Mouse (Mus musculus): ENCODE results near the gene Tm6sf2. TPM values are rescaled to one million over a fixed set of nuclear protein-coding genes. Genes with fewer than 3 reads are reported as not detected.

The Tm6sf2 gene
- polyA plus RNA-seq, 1 experiment = 0.34 TPM

DNA sequence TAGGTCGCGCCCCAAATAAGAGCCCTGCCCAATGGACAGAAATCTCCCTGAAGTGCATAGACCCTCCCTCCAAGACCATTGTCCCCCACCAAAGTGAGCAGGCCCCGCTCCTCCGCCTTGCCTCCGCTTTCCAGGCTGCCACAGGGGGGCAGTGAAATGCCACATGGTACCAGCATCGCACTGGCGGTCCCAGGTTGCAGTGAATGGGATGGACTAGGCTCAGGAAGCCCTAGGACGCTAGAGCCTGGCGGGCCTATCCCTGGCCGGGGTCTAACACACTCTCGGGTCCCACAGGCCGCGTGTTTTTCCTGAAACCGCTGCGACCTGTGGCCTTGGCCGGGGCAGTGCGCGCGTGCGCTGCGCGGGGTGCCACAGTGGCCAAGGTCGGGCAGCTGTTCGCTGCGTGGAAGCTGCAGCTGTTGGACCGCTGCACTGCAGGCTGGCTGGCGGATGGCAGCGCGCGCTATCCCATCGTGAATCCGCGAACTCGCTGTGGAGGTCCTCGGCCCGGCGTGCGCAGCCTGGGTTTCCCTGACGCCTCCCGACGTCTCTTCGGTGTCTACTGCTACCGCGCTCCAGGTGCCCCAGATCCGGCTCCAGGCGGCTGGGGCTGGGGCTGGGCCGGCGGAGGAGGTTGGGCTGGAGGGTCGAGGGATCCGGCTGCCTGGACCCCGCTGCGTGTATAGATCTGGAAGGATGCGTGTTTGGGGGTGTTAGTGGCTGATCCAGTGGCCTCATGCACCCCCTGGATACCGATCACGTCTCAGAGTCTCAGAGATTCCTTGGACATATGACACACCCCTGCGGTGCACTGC lies 15.3 kb downstream of the Tm6sf2 start:
- H3K27me3 ChIP-seq (replicated peaks) = peaks cover 93% of the 10 kb centered on the region
- peak overlapping the region; percentile 81 for H3K4me3 ChIP-seq (replicated peaks)
- H3K4me1 ChIP-seq = peaks cover 35% of the 10 kb centered on the region
- TF ChIP-seq FLI1 (IDR thresholded peaks at IDR 0.05; ENCODE audit: low read length) (no peak), GATA1 (IDR thresholded peaks at IDR 0.05; ENCODE audit: borderline replicate concordance, low read length) (no peak)
- H3K36me3 ChIP-seq (replicated peaks; ENCODE audit: low read length) = no peaks in the 10 kb centered on the region
- peaks cover 5% of the 10 kb centered on the region for H3K9me3 ChIP-seq

DNA sequence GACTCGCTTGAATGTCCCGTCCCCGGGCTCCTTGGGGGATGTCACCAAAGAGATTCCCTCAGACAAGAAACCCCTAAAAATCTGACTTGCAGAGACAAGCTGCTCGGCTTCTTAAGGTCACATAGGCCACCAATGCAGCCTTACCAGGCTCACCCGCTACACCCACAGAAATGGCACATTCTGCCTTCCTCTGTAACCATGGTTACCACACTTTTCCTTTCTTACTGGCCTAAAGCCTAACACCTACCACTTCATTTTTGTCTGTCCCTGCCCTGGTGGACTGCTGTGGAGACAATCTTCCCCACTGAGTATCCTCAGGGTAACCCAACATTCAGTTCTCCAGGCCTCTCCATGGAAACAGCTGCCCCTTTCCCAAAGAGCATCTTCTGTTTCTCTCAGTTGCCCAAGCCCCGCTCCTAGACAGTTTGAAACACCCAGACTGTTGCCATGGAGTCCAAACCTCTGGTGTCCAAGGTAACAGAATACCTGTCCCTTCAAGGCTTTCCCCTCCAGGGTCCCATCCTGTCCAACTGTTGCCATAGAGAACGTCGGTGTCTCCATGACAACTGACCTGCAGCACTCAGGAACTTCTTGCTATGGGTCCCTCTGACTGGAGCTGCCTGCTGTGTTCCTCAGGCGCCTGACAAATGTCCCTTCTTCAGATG lies 16.7 kb downstream of the Tm6sf2 start:
- Histone ChIP-seq H3K4me1 (peaks cover 21% of the 10 kb centered on the region), H3K27me3 (replicated peaks) (peaks cover 92% of the 10 kb centered on the region), H3K4me3 (replicated peaks) (no peak overlapping the region), H3K9me3 (peaks cover 5% of the 10 kb centered on the region), H3K36me3 (replicated peaks; ENCODE audit: low read length) (no peaks in the 10 kb centered on the region)
- TF ChIP-seq GATA1 (IDR thresholded peaks at IDR 0.05; ENCODE audit: borderline replicate concordance, low read length) (no peak), FLI1 (IDR thresholded peaks at IDR 0.05; ENCODE audit: low read length) (no peak)

- Histone ChIP-seq H3K4me3 (replicated peaks) (no peak overlapping the region), H3K36me3 (replicated peaks; ENCODE audit: low read length) (no peaks in the 10 kb centered on the region), H3K4me1 (peaks cover 7% of the 10 kb centered on the region), H3K9me3 (no peaks in the 10 kb centered on the region; the same call in 1 of the 2 replicates), H3K27me3 (replicated peaks) (peaks cover 85% of the 10 kb centered on the region)
- TF ChIP-seq FLI1 (IDR thresholded peaks at IDR 0.05; ENCODE audit: low read length) = no peak
- no peak for TF ChIP-seq GATA1 (IDR thresholded peaks at IDR 0.05; ENCODE audit: borderline replicate concordance, low read length)
Measured at GRCm38 (mm10) chr8:70092786-70093185, 20.1 kb downstream of the Tm6sf2 start.

GRCm38 (mm10) chr8:70099276-70099675 lies 26.6 kb downstream of the Tm6sf2 start:
- TF ChIP-seq GATA1 (IDR thresholded peaks at IDR 0.05; ENCODE audit: borderline replicate concordance, low read length) = no peak
- TF ChIP-seq FLI1 (IDR thresholded peaks at IDR 0.05; ENCODE audit: low read length) = no peak
- Histone ChIP-seq H3K4me1 (peaks cover 1% of the 10 kb centered on the region; the same call in 1 of the 2 replicates), H3K27me3 (replicated peaks) (peaks cover 68% of the 10 kb centered on the region), H3K4me3 (replicated peaks) (no peak overlapping the region), H3K36me3 (replicated peaks; ENCODE audit: low read length) (no peaks in the 10 kb centered on the region), H3K9me3 (no peaks in the 10 kb centered on the region)

- Histone ChIP-seq H3K27me3 (replicated peaks) (peaks cover 72% of the 10 kb centered on the region), H3K9me3 (no peaks in the 10 kb centered on the region), H3K4me3 (replicated peaks) (no peak overlapping the region), H3K4me1 (peaks cover 6% of the 10 kb centered on the region; the same call in 1 of the 2 replicates), H3K36me3 (replicated peaks; ENCODE audit: low read length) (no peaks in the 10 kb centered on the region)
- TF ChIP-seq FLI1 (IDR thresholded peaks at IDR 0.05; ENCODE audit: low read length) = no peak
- no peak for TF ChIP-seq GATA1 (IDR thresholded peaks at IDR 0.05; ENCODE audit: borderline replicate concordance, low read length)
Measured at GRCm38 (mm10) chr8:70100241-70100640, 27.5 kb downstream of the Tm6sf2 start.

DNA sequence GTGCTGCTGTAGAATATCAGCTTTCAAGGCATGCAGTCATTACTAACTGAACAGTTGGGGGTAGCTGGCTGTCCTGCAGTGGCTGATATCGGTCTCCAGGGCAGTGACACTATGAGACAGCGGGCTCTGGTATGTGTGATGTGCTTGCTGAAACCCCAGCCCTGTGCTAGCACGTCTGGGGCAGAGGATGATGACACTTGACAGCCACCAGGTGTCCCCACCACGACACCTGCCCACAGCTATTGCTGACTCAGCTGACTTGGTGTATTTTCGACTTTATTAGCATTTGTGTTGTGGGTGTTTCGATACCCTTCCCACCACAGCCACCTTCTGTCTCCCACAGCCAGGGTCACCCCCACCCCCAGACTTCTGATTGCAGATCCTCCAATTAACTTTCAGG lies 31.8 kb downstream of the Tm6sf2 start:
- Histone ChIP-seq H3K9me3 (no peaks in the 10 kb centered on the region), H3K4me1 (peaks cover 6% of the 10 kb centered on the region; the same call in 1 of the 2 replicates), H3K36me3 (replicated peaks; ENCODE audit: low read length) (no peaks in the 10 kb centered on the region)

GRCm38 (mm10) chr8:70104922-70105321 lies 32.2 kb downstream of the Tm6sf2 start:
- Histone ChIP-seq H3K4me1 (peaks cover 6% of the 10 kb centered on the region; the same call in 1 of the 2 replicates), H3K27me3 (replicated peaks) (peaks cover 79% of the 10 kb centered on the region)
- TF ChIP-seq GATA1 (IDR thresholded peaks at IDR 0.05; ENCODE audit: borderline replicate concordance, low read length) = no peak
- no peak for TF ChIP-seq FLI1 (IDR thresholded peaks at IDR 0.05; ENCODE audit: low read length)

More for the DNA sequence above, 31.8 kb downstream of the Tm6sf2 start:
- TF ChIP-seq GATA1 (IDR thresholded peaks at IDR 0.05; ENCODE audit: borderline replicate concordance, low read length) (no peak), FLI1 (IDR thresholded peaks at IDR 0.05; ENCODE audit: low read length) (no peak)
- Histone ChIP-seq H3K4me3 (replicated peaks) (no peak overlapping the region), H3K27me3 (replicated peaks) (peaks cover 76% of the 10 kb centered on the region)

DNA sequence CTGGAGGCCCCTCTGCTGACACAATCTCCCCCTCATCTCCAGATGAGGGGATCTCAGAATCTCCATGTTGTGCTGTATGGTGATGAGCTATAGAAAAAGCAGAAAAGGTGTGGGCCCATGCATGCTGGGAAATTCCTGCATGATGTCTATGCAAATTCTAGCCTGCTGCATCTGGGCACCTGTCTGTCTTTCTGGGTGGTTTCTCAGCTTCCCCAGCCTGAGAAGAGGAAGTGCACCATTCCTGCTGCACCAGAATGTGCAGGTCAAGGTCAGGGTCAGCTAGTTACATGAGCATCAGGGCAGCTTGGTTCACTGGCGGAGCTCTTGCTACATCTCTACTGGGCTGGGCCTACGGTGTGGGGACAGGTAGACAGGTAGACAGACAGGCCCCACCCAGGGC lies 37.7 kb downstream of the Tm6sf2 start:
- peaks cover 15% of the 10 kb centered on the region for H3K4me1 ChIP-seq
- H3K36me3 ChIP-seq (replicated peaks; ENCODE audit: low read length) = no peaks in the 10 kb centered on the region
- peaks cover 96% of the 10 kb centered on the region for H3K27me3 ChIP-seq (replicated peaks)
- H3K9me3 ChIP-seq = no peaks in the 10 kb centered on the region
- TF ChIP-seq GATA1 (IDR thresholded peaks at IDR 0.05; ENCODE audit: borderline replicate concordance, low read length) (no peak), FLI1 (IDR thresholded peaks at IDR 0.05; ENCODE audit: low read length) (no peak)
- no peak overlapping the region for H3K4me3 ChIP-seq (replicated peaks)

More at GRCm38 (mm10) chr8:70104922-70105321, 32.2 kb downstream of the Tm6sf2 start:
- Histone ChIP-seq H3K36me3 (replicated peaks; ENCODE audit: low read length) (no peaks in the 10 kb centered on the region), H3K9me3 (no peaks in the 10 kb centered on the region), H3K4me3 (replicated peaks) (no peak overlapping the region)

DNA sequence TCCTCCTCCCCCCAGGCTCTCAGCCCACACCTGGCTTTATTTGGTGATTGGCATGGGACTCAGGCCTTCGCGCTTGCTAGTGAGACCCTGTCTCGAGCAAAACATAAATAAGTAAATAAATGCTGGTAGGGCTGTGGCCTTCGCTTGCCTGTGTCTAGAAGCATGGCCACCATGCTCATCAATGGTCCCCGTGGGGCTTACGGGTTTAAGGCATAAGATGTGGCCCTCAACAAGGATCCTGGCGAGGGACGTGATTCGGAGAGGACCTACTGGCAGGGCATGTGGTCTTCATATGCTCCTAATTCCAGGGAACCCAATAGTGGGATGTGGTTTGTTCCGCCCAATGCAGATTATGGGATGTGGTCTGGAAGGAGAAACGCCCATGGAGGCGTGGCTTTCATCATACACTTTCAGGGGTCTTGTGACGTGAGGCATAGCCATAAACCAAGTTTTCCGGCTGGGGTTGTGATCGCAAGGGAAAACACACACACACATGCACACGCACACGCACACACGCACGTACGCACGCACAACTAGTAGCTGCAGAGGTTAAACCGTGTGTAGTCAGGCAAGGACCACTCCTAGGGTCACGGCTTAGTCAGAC lies 38.6 kb downstream of the Tm6sf2 start:
- H3K4me1 ChIP-seq = peaks cover 15% of the 10 kb centered on the region
- H3K36me3 ChIP-seq (replicated peaks; ENCODE audit: low read length) = no peaks in the 10 kb centered on the region
- no peak for TF ChIP-seq GATA1 (IDR thresholded peaks at IDR 0.05; ENCODE audit: borderline replicate concordance, low read length)
- TF ChIP-seq FLI1 (IDR thresholded peaks at IDR 0.05; ENCODE audit: low read length) = no peak
- peaks cover 97% of the 10 kb centered on the region for H3K27me3 ChIP-seq (replicated peaks)
- H3K9me3 ChIP-seq = no peaks in the 10 kb centered on the region
- H3K4me3 ChIP-seq (replicated peaks) = peak overlapping the region; percentile 17
